Mouse (Mus musculus): Measurements from ENCODE around the gene Safb2.

GRCm38 (mm10) chr17:56550784-56551475 lies 33.5 kb downstream of the Safb2 start:
- TF ChIP-seq CTCF (IDR thresholded peaks at IDR 0.05; ENCODE audit: low read depth, low read length) (no peak), POLR2A (IDR thresholded peaks at IDR 0.05; ENCODE audit: borderline replicate concordance, low read depth, low read length) (no peak)
